Mouse (Mus musculus): ENCODE measurements around the gene Cdv3. TPM values are rescaled to one million over a fixed set of nuclear protein-coding genes. Genes with fewer than 3 reads are reported as not detected.

Gene Cdv3
- polyA plus RNA-seq, 1 experiment from 2014 or later: 89.9 TPM

DNA sequence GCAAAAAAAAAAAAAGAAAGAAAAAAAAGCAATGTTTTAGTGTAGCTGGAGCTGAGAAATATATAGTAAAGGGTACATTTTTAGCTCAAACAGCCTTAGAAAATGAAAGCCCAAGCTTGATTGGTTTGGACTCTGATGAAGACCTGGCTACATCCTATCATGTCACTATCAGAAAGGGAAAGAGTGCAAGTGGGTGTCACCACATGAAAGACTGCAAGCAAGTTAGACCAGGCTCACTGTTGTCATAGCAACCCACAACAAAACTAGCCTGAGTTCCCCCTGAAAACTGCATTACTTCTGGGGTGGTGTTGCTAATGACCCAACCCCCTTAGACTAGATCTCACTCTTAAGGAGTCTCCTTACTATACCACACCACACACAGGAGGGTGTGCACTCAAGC is 28.7 kb downstream of the Cdv3 start:
- H3K27ac ChIP-seq (replicated peaks): no peak overlapping the region
- H3K4me2 ChIP-seq: no peak overlapping the region
- no peaks in the 10 kb centered on the region for H3K4me1 ChIP-seq
- no peak overlapping the region for H3K4me3 ChIP-seq (replicated peaks)
- peaks cover 58% of the 10 kb centered on the region for H3K36me3 ChIP-seq
- H3K27me3 ChIP-seq (replicated peaks): no peaks in the 10 kb centered on the region
- no peaks in the 10 kb centered on the region for H3K9me3 ChIP-seq (replicated peaks)
- ATAC-seq (ENCODE audit: low FRiP score): no peak
- H3K9ac ChIP-seq (replicated peaks): no peak overlapping the region

DNA sequence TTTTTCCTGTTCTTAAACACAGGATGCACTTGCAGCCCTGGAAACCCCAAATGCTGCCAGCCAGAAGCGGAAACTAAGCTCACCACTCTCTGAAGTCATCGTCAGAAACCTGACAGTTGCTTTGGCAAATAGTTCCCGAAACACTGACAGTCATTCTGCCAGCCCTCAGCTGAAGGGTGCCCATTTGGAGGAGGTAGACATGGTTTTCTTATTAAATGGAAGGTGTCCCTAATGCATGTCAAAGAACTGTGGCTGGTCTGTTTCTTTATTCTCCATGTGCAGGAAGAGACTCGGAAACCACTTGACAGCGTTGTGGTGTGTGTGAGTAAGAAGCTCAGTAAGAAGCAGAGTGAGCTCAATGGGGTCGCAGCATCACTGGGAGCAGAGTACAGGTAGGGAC is 33.0 kb downstream of the Cdv3 start:
- Histone ChIP-seq H3K4me3 (replicated peaks) (no peak overlapping the region), H3K27me3 (replicated peaks) (no peaks in the 10 kb centered on the region), H3K9ac (replicated peaks) (no peak overlapping the region), H3K9me3 (replicated peaks) (no peaks in the 10 kb centered on the region), H3K4me1 (no peaks in the 10 kb centered on the region), H3K36me3 (peaks cover 52% of the 10 kb centered on the region), H3K4me2 (no peak overlapping the region), H3K27ac (replicated peaks) (no peak overlapping the region)
- WGBS: 88% methylated on average over 6 of the region's 6 CpGs
- no peak for ATAC-seq (ENCODE audit: low FRiP score)

DNA sequence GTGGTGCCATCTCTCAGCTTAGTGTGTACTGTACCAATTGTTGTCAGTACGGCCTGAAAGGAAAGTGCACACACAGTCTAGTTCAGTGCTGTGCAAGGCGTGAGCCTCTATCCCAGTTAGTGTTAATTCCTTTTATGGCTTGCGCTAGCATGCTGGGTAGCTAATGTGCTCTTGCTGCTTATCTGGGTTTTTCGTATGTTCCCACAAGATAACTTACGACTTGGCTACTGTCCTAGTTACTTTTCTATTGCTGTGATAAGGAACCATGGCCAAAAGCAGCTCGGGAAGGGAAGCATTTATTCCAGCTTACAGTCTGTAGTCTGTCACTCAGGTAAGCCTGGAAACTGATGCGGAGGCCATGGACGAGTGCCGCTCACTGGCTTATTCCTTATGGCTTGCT is 39.2 kb downstream of the Cdv3 start:
- 37% methylated on average over 9 of the region's 9 CpGs for WGBS
- Histone ChIP-seq H3K4me2 (no peak overlapping the region), H3K9ac (replicated peaks) (no peak overlapping the region), H3K4me1 (peaks cover 5% of the 10 kb centered on the region), H3K4me3 (replicated peaks) (no peak overlapping the region), H3K9me3 (replicated peaks) (no peaks in the 10 kb centered on the region), H3K36me3 (peaks cover 42% of the 10 kb centered on the region), H3K27ac (replicated peaks) (peak overlapping the region; percentile 41), H3K27me3 (replicated peaks) (no peaks in the 10 kb centered on the region)
- ATAC-seq (ENCODE audit: low FRiP score): no peak; the same call in 1 of the 2 replicates

DNA sequence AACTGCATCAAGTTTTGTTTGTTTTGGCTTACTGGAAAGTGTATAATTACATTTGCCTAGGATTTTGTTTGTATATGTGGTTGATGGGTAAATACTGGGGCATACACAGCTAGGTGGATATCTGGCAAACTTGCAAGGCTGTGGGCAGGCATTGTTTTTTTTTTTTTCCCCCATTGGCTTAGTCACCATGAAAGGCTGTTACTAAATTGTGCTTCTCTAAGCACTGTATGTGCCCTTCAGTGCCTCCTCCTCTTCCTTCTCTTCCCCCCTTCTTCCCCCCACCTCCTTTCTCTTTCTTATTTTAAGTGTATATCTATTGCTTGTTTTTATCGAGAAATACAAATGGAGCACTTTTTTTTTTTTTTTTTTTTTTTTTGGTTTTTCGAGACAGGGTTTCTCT is 41.0 kb downstream of the Cdv3 start:
- H3K4me3 ChIP-seq (replicated peaks): no peak overlapping the region
- H3K4me2 ChIP-seq: no peak overlapping the region
- H3K9me3 ChIP-seq (replicated peaks): no peaks in the 10 kb centered on the region
- 100% methylated on average over 1 of the region's 2 CpGs for WGBS
- peaks cover 5% of the 10 kb centered on the region for H3K4me1 ChIP-seq
- H3K36me3 ChIP-seq: peaks cover 54% of the 10 kb centered on the region
- no peak overlapping the region for H3K27ac ChIP-seq (replicated peaks)
- ATAC-seq (ENCODE audit: low FRiP score): no peak
- H3K9ac ChIP-seq (replicated peaks): no peak overlapping the region
- no peaks in the 10 kb centered on the region for H3K27me3 ChIP-seq (replicated peaks)

DNA sequence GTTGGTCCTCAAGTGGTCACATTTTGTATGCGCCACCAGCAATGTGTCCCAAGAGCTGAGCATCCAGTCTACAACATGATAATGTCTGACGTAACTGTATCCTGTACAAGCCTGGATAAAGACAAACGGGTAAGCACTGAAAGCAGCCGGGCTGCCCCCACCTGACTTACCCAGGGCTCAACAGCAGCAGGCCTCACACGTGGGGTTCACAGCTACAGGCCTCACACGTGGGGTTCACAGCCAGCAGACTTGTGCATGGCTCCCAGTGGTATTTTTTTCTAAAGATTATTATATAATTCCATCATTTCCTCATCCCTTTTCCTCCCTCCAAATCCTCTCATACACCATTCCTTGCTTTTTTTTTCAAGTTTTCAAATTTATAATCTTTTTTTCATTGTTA is 55.8 kb downstream of the Cdv3 start:
- Histone ChIP-seq H3K4me2 (no peak overlapping the region), H3K27me3 (replicated peaks) (no peaks in the 10 kb centered on the region), H3K36me3 (peaks cover 29% of the 10 kb centered on the region), H3K27ac (replicated peaks) (no peak overlapping the region), H3K4me3 (replicated peaks) (no peak overlapping the region), H3K9ac (replicated peaks) (no peak overlapping the region), H3K9me3 (replicated peaks) (no peaks in the 10 kb centered on the region), H3K4me1 (peaks cover 16% of the 10 kb centered on the region)
- 89% methylated on average over 6 of the region's 6 CpGs for WGBS
- ATAC-seq (ENCODE audit: low FRiP score): no peak

DNA sequence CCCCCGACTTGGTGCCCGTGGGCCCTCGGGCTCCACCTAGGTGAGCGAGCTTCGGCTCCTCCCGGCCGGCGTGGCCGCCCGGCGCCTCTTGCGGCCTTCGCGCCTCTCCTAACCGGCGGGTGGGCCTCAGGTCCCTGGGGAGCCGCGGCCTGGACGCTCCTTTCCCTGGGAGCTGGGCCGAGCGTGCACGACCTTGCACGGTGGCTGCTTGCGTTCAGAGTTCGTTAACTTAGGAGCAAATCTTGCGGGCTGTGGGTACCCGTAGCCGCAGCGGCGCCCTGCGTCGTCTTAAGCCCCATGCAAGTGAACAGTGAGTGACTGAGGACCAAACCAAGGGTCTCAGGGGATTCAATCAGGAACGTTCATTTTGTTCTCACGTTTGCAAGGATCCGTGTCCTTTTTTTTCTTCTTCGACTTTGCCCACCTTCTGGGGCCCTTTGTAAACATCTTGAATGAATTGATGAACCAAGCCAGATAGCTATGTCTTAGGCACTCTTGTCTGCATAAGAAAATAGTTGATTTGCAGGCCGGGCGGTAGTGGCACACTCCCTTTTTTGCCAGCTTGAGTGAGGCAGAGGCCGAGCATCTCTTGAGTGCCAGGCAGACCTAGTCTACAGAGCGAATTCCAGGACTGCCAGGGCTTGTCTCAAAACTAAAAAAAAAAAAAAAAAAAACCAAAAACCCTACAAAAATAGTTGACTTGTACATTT is 60.2 kb downstream of the Cdv3 start:
- ATAC-seq (ENCODE audit: low FRiP score): peak; percentile 71
- Histone ChIP-seq H3K36me3 (peaks cover 10% of the 10 kb centered on the region), H3K27ac (replicated peaks) (no peak overlapping the region; the same call in 1 of the 2 replicates), H3K4me1 (peaks cover 23% of the 10 kb centered on the region), H3K4me2 (peak overlapping the region; percentile 91), H3K9ac (replicated peaks) (peak overlapping the region; percentile 69), H3K9me3 (replicated peaks) (no peaks in the 10 kb centered on the region), H3K4me3 (replicated peaks) (peak overlapping the region; percentile 94), H3K27me3 (replicated peaks) (no peaks in the 10 kb centered on the region)
- under 1% methylated on average over 39 of the region's 40 CpGs for WGBS

DNA sequence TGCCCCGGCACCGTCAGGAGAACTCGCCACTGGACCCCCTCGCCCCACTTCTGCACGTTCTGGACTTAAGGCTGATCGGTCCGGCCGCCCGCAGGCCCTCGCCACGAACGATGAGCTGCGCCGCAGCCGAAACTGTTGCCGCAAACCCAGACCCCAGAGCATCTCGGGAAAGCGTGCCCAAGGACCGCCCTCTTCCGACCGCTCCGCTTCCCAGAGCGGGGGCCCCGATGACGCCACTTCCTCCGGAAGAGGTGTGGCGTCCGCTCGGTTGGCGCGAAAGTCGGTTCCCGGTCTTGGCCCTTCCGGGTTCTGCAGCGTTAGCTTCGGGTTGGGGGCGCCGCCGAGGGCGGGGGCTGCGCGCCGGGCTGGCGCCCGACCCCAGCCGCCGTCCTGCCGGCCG is 60.7 kb downstream of the Cdv3 start, which contains the start of the genes 1300017J02Rik and Topbp1:
Gene 1300017J02Rik (minus strand): TSS at position 156 of the 400 bp plus-strand sequence.
Gene Topbp1 (plus strand): TSS at position 289 of the 400 bp plus-strand sequence.
- no peaks in the 10 kb centered on the region for H3K9me3 ChIP-seq (replicated peaks)
- under 1% methylated on average over 48 of the region's 49 CpGs for WGBS

More for the DNA sequence above, 60.7 kb downstream of the Cdv3 start, which contains the start of the genes 1300017J02Rik and Topbp1:
- Histone ChIP-seq H3K4me1 (peaks cover 23% of the 10 kb centered on the region), H3K36me3 (peaks cover 10% of the 10 kb centered on the region), H3K4me3 (replicated peaks) (peak within 1 kb of the TSS; percentile 94), H3K27me3 (replicated peaks) (no peaks in the 10 kb centered on the region), H3K9ac (replicated peaks) (peak within 1 kb of the TSS; percentile 69), H3K27ac (replicated peaks) (peak within 1 kb of the TSS; percentile 91), H3K4me2 (peak within 1 kb of the TSS; percentile 91)
- peak; percentile 98 for ATAC-seq (ENCODE audit: low FRiP score)

Other genes starting within 250 kb of the Cdv3 start
- 58.5 and 60.9 TPM in 2 replicates for gene Srprb, start 163.7 kb downstream of the Cdv3 start, polyA plus RNA-seq (2015; fragmentation: Nextera tagmentation; extraction: Ambion mirVana)
- 0.35 TPM in 1 of 2 replicates, not detected in the other for gene Gm20425, start 135.5 kb downstream of the Cdv3 start, polyA plus RNA-seq (2015; fragmentation: Nextera tagmentation; extraction: Ambion mirVana)
- 38.9 and 52.8 TPM in 2 replicates for gene Trf, start 135.4 kb downstream of the Cdv3 start, polyA plus RNA-seq (2015; fragmentation: Nextera tagmentation; extraction: Ambion mirVana)
- 1.5 TPM in 2 replicates for gene 1300017J02Rik, start 60.8 kb downstream of the Cdv3 start, polyA plus RNA-seq (2015; fragmentation: Nextera tagmentation; extraction: Ambion mirVana)
- 17.6 and 31.5 TPM in 2 replicates for gene Topbp1, start 60.6 kb downstream of the Cdv3 start, polyA plus RNA-seq (2015; fragmentation: Nextera tagmentation; extraction: Ambion mirVana)
- 2.5 and 2.7 TPM in 2 replicates for gene Bfsp2, start 114.6 kb upstream of the Cdv3 start, polyA plus RNA-seq (2015; fragmentation: Nextera tagmentation; extraction: Ambion mirVana)

Measured in neural tube, embryonic 15.5 days (tissue).